Mouse (Mus musculus) limb, embryonic 13.5 days (tissue): ENCODE measurements at regions not wholly inside any gene's neighbourhood (a gene's known extent, or its start where the extent isn't known, plus 50 kb on each side); places are given as distances from the start of the nearest gene placed in this dataset.

Experiments used
- ATAC-seq: fragments of 200-750 bp; cut with Nextera tagmentation; 2 replicates; pipeline ENCODE4 v1.8.0; 2017; ENCODE audit warnings: low read depth, moderate number of reproducible peaks, moderate TSS enrichment; ENCODE audit not compliant: low FRiP score
- H3K27ac ChIP-seq: fragments of 300-500 bp; sonication (generic); 2 replicates; pipeline ENCODE4 v1.5.1; 2015; ENCODE audit warnings: inconsistent platforms, mild to moderate bottlenecking, moderate library complexity
- H3K27me3 ChIP-seq: fragments of 300-500 bp; sonication (generic); 2 replicates; pipeline ENCODE4 v1.6.1; 2015; ENCODE audit warnings: mild to moderate bottlenecking, inconsistent platforms
- H3K36me3 ChIP-seq: fragments of 300-500 bp; sonication (generic); 2 replicates; pipeline ENCODE4 v1.6.1; 2015; ENCODE audit warnings: inconsistent platforms, mild to moderate bottlenecking, moderate library complexity
- H3K4me1 ChIP-seq: fragments of 300-500 bp; sonication (generic); 2 replicates; pipeline ENCODE4 v1.6.1; 2015; ENCODE audit warnings: inconsistent platforms
- H3K4me2 ChIP-seq: fragments of 300-500 bp; sonication (generic); replicated peaks from 2 replicates; pipeline ENCODE4 v1.6.1; 2015; ENCODE audit warnings: inconsistent platforms, mild to moderate bottlenecking, moderate library complexity
- H3K4me3 ChIP-seq: fragments of 300-500 bp; sonication (generic); 2 replicates; pipeline ENCODE4 v1.5.1; 2015; ENCODE audit warnings: moderate library complexity, mild to moderate bottlenecking, inconsistent platforms
- H3K9ac ChIP-seq: fragments of 300-500 bp; sonication (generic); 2 replicates; pipeline ENCODE4 v1.6.1; 2015; ENCODE audit warnings: mild to moderate bottlenecking, inconsistent platforms
- H3K9me3 ChIP-seq: fragments of 300-500 bp; sonication (generic); 2 replicates; pipeline ENCODE4 v1.6.1; 2016; ENCODE audit warnings: inconsistent platforms
- WGBS: fragments of 180-500 bp; shearing (Covaris S2); methylation state at CpG from one replicate; pipeline ENCODE4 v1.1.7; 2015; 5-methylcytosine and 5-hydroxymethylcytosine counted together

DNA sequence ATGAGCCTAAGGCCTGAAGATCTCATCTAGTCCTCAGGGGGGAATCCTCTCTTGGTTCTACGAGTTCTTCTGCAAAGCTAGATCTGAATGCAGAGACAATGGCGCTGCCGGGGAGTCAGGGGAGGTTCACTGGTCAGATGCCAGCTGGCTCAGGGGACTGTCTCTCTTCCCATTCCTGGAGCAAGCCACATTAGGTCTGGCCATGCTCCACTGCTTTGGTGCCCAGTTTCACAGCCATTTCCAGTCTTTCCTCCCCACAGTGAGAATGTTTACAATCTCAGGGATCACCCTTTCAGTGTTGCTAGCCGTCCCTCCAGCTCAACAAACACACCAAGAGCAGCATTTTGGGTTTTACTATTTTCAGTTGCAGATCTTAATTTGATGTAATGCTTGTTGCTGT lies 233.7 kb upstream of the Cdh11 start:
- H3K9me3 ChIP-seq: no peaks in the 10 kb centered on the region
- H3K4me2 ChIP-seq: no peak overlapping the region
- no peak overlapping the region for H3K9ac ChIP-seq
- H3K4me3 ChIP-seq: no peak overlapping the region
- no peak for ATAC-seq
- no peak overlapping the region for H3K27ac ChIP-seq
- 0 out of 2 replicates have a peak, but pooled peaks cover 4% of the 10 kb centered on the region for H3K4me1 ChIP-seq
- no peaks in the 10 kb centered on the region for H3K36me3 ChIP-seq
- no peaks in the 10 kb centered on the region for H3K27me3 ChIP-seq
- 78% methylated on average over 4 of the region's 4 CpGs for WGBS

DNA sequence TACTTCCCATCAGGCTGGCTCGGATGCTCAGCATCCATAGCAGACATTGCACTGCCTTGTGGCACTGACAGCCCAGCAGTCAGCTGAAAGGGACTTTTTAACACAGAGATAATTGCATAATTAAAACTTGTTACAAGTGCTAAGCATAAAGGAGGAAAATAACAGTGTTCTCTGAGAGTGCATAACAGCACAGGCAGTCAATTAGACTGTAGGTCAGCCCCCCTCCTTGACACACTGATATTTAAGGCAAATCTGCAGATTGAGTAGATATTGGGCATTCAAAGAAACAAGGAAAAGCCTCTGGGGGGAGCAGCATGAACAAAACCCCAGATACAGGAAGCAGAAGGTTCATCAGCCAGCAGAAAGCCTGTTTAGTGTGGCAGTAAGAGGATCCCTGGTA lies 237.8 kb upstream of the Cdh11 start:
- ATAC-seq: no peak
- 59% methylated on average over 1 of the region's 1 CpGs for WGBS

DNA sequence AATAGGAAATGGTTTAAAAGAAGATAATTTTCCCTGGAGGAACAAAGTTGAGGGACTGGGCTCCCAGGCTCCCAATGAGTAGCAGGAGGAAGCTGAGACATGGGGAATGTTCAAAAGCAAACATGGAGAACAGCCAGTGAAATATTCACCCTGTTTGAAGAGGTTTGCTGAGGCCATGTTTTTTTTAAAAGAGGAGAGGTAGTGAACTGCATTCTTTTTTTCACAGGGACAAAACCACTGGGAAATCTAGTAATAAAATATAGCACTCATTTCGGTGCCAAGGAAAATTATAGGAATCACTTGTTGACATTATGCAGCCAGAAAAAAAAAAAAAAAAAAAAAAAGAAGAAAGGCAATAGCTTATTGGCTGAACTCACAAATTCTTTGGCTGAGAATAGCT lies 246.3 kb upstream of the Cdh11 start:
- no peak overlapping the region for H3K4me2 ChIP-seq
- WGBS: 62% methylated on average over 1 of the region's 1 CpGs

More for the DNA sequence above, 237.8 kb upstream of the Cdh11 start:
- H3K4me1 ChIP-seq: 0 out of 2 replicates have a peak, but pooled peaks cover 4% of the 10 kb centered on the region
- H3K9ac ChIP-seq: no peak overlapping the region
- no peaks in the 10 kb centered on the region for H3K36me3 ChIP-seq
- H3K9me3 ChIP-seq: no peaks in the 10 kb centered on the region
- no peak overlapping the region for H3K4me3 ChIP-seq
- no peaks in the 10 kb centered on the region for H3K27me3 ChIP-seq
- no peak overlapping the region for H3K27ac ChIP-seq
- H3K4me2 ChIP-seq: no peak overlapping the region

DNA sequence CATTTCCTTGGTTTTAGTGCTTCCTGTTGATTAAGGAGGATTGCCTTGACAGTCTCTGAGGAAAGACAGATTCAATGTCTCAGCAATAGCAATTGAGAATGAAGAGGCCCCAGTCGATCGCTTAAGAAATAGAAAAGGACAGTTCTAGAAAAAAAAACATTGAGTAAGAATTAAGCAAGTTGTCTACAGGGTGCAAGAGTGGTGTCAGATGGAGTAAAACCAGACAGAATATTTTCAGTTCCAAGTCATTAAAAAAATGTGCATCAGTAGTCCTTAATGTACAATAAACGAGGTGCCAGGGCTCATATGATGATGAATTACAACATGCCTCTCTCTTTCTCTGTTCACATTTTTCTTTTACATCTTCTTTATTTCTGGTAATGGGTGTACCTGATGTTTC lies 248.5 kb upstream of the Cdh11 start:
- H3K27me3 ChIP-seq: no peaks in the 10 kb centered on the region
- no peak overlapping the region for H3K4me3 ChIP-seq
- H3K36me3 ChIP-seq: no peaks in the 10 kb centered on the region
- H3K27ac ChIP-seq: no peak overlapping the region
- H3K4me2 ChIP-seq: no peak overlapping the region
- no peaks in the 10 kb centered on the region for H3K4me1 ChIP-seq
- H3K9me3 ChIP-seq: no peaks in the 10 kb centered on the region
- H3K9ac ChIP-seq: no peak overlapping the region
- ATAC-seq: no peak
- WGBS: 38% methylated on average over 3 of the region's 3 CpGs

More for the DNA sequence above, 246.3 kb upstream of the Cdh11 start:
- Histone ChIP-seq H3K27ac (no peak overlapping the region), H3K27me3 (no peaks in the 10 kb centered on the region), H3K4me1 (no peaks in the 10 kb centered on the region), H3K36me3 (no peaks in the 10 kb centered on the region), H3K9me3 (no peaks in the 10 kb centered on the region), H3K9ac (no peak overlapping the region), H3K4me3 (no peak overlapping the region)
- 0 out of 2 replicates have a peak, but pooled peaks have one; percentile 24 for ATAC-seq

DNA sequence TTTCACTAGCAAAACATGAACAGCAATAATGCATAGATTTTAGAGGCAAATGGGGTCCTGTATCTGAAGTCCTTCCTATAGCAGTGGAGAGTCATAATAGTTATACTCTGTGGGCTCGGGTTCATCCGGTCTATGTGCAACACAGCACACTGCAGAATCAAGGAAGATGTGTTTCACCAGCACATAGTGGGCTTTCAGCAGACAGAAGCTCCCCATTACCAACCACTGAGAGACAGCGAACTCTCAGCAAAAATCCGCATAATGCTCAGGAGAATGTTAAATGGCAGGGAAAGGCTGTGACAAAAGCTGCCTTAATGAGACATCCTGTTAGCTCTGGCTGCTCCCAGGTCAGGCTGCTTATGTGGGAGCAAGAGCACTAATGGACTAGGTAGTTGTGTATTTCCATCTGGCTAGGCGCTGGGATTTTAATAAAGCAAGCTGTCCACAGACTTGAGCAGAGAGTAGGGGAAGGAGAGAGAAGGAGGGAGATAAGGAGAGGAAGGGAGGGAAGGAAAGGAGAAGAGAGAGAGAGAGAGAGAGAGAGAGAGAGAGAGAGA lies 286.7 kb upstream of the Cdh11 start:
- H3K27ac ChIP-seq: no peak overlapping the region
- WGBS: 71% methylated on average over 5 of the region's 5 CpGs

DNA sequence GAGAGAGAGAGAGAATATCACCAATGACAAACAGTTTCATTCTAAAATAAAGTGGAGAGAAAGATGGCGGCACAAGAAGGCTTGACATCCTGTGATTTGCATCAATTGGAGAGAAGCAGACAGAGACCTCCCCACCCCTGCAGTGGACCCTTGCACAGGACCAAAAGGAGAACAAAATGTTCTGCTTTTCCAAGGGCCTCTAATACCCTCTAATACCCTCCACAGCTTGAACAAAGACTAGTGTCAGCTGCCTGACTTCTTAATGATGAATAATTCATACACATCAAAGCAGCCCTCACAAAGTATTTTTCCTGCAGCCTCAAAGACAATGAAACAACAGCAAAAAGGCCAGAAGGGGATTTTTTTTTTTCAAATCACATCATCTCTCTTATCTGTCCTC lies 287.2 kb upstream of the Cdh11 start:
- ATAC-seq: no peak
- H3K27me3 ChIP-seq: no peaks in the 10 kb centered on the region
- H3K4me1 ChIP-seq: peaks cover 4% of the 10 kb centered on the region; the same call in 1 of the 2 replicates
- H3K9ac ChIP-seq: no peak overlapping the region
- no peak overlapping the region for H3K4me2 ChIP-seq
- H3K27ac ChIP-seq: no peak overlapping the region
- H3K36me3 ChIP-seq: no peaks in the 10 kb centered on the region
- WGBS: 84% methylated on average over 1 of the region's 1 CpGs
- no peaks in the 10 kb centered on the region for H3K9me3 ChIP-seq
- no peak overlapping the region for H3K4me3 ChIP-seq

More for the DNA sequence above, 286.7 kb upstream of the Cdh11 start:
- Histone ChIP-seq H3K9me3 (no peaks in the 10 kb centered on the region), H3K9ac (no peak overlapping the region), H3K4me3 (no peak overlapping the region), H3K27me3 (no peaks in the 10 kb centered on the region), H3K36me3 (no peaks in the 10 kb centered on the region), H3K4me1 (no peaks in the 10 kb centered on the region), H3K4me2 (no peak overlapping the region)
- ATAC-seq: no peak

DNA sequence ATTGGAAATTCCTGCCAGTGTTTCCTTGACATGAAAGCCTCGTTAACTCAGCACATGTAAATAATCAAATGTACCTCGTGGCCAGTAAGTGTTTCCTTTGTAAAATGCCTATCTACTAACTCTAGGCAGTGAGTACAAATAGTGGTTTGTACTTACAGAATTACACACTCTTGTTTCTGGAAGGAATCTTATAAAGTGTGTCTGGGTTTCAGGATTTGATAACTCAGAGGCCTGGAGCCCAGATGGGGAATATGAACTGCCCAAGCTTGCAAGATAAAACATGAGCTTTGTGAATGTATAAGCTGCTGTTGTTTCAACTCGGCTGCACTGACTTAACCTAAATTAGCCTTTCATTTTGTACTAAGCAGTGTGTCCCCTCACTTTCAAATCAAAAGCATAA lies 293.1 kb upstream of the Cdh11 start:
- H3K9ac ChIP-seq: no peak overlapping the region
- H3K4me3 ChIP-seq: no peak overlapping the region
- peaks cover 14% of the 10 kb centered on the region; the same call in 1 of the 2 replicates for H3K4me1 ChIP-seq
- H3K27me3 ChIP-seq: no peaks in the 10 kb centered on the region
- H3K36me3 ChIP-seq: no peaks in the 10 kb centered on the region
- 0 out of 2 replicates have a peak overlapping the region, but pooled peaks have one; percentile 9 for H3K4me2 ChIP-seq
- peak overlapping the region; percentile 49; the same call in 1 of the 2 replicates for H3K27ac ChIP-seq
- H3K9me3 ChIP-seq: no peaks in the 10 kb centered on the region
- ATAC-seq: peak; percentile 61; the same call in 1 of the 2 replicates
- 9% methylated on average over 3 of the region's 3 CpGs for WGBS

DNA sequence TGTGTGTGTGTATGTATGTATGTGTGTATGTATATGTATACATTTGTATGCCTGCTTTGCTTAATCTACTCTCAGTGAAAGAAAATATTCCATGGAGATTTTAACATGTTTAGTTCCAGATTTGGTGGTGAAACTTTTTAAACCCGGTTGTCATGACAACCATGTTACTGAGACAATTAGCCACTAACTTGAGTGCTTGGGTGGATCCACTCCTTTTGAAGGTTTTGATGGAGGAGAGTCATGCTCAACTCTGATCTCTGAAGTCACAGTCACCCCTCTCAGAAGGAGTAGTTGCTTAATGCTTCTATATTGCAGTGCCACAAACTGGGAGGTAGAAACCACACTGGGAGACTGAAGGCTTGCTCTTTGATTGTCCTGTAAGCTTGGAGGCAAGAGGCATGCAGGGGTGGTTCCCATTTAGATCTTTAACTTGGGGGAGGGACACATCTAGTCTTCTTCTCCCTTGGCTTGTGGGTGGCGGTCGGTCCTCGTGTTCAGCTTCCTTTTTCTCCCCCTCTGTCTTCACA lies 301.6 kb upstream of the Cdh11 start:
- Histone ChIP-seq H3K4me2 (no peak overlapping the region), H3K36me3 (no peaks in the 10 kb centered on the region), H3K9ac (no peak overlapping the region), H3K27me3 (no peaks in the 10 kb centered on the region), H3K4me1 (no peaks in the 10 kb centered on the region), H3K4me3 (no peak overlapping the region), H3K27ac (no peak overlapping the region), H3K9me3 (no peaks in the 10 kb centered on the region)
- ATAC-seq: no peak
- WGBS: 82% methylated on average over 4 of the region's 4 CpGs

DNA sequence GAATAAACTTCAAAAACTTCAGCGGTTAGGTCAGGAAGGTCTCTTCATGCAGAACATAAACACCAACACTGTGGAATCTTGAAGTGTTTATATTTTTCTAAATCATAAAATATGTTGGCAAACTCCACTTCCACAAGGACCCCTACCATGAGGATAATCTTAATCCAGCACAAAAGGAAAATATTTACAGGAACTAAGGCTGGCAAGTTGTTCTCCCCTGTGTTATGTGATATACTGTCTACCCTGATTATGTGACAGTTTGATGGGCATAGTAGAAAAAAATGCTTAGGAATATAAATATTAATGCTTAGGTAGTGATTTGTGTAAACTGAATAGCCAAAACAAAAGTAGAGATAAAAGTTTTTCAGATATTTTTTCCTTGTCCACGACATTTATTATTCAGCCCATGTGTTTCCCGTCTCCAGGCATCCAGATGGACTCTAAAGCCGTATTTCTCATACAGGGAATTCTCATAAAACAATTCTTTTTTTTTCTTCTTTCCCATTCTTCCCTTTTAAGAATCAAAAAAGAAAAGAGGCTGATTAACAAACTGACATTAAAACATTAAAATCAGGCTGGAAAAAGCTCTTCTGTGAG lies 311.2 kb upstream of the Cdh11 start:
- H3K9me3 ChIP-seq: no peaks in the 10 kb centered on the region
- 46% methylated on average over 4 of the region's 4 CpGs for WGBS
- no peaks in the 10 kb centered on the region for H3K36me3 ChIP-seq
- H3K4me1 ChIP-seq: no peaks in the 10 kb centered on the region
- no peak overlapping the region for H3K27ac ChIP-seq
- H3K27me3 ChIP-seq: no peaks in the 10 kb centered on the region
- H3K9ac ChIP-seq: no peak overlapping the region
- H3K4me2 ChIP-seq: no peak overlapping the region
- no peak; the same call in 1 of the 2 replicates for ATAC-seq
- H3K4me3 ChIP-seq: no peak overlapping the region

DNA sequence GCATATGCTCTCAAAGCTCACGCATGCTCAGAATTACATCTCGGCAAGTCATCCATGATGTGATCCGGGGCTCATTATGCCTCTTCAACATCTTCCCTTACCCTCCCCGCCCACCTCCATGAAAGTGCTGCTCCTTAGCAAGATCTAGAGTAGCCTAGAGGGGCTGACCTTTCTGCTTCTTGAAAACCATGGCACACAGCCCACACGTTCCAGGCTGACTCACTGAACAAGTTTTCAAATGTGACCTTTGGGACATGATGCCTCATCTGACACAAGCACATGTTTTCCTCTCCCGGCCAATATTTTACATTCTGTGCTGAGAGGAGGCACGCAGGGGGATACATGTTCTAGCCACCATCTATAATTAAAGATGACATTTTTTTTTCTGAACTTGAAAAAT lies 340.1 kb upstream of the Cdh11 start:
- H3K9me3 ChIP-seq: no peaks in the 10 kb centered on the region
- H3K4me1 ChIP-seq: no peaks in the 10 kb centered on the region
- no peak overlapping the region for H3K27ac ChIP-seq
- H3K4me2 ChIP-seq: no peak overlapping the region
- H3K36me3 ChIP-seq: no peaks in the 10 kb centered on the region
- WGBS: 78% methylated on average over 7 of the region's 7 CpGs
- no peak overlapping the region for H3K4me3 ChIP-seq
- no peak overlapping the region for H3K9ac ChIP-seq
- ATAC-seq: no peak
- H3K27me3 ChIP-seq: no peaks in the 10 kb centered on the region

DNA sequence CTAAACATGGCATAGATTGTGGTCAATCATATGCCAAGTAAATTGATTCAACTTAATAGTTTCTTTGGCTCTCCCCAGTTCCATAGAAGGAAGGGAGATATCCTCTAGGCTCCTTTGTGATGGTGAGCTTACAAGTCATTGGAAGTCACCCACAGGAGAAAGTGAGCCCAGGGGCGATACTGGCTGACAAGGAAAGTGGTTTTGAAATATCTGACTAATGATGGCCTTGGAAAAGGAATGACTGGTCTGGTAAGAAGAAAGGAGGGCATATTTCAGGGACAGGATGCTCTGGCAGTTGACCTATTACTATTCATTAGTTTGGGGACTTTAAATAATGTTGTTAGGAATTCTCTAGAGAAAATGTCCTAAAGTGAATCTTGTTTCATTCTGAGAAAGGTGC lies 352.7 kb upstream of the Cdh11 start:
- Histone ChIP-seq H3K4me3 (no peak overlapping the region), H3K9ac (no peak overlapping the region), H3K4me2 (no peak overlapping the region), H3K27ac (no peak overlapping the region), H3K4me1 (no peaks in the 10 kb centered on the region), H3K9me3 (no peaks in the 10 kb centered on the region), H3K27me3 (no peaks in the 10 kb centered on the region), H3K36me3 (no peaks in the 10 kb centered on the region)
- ATAC-seq: no peak
- 62% methylated on average over 1 of the region's 1 CpGs for WGBS

DNA sequence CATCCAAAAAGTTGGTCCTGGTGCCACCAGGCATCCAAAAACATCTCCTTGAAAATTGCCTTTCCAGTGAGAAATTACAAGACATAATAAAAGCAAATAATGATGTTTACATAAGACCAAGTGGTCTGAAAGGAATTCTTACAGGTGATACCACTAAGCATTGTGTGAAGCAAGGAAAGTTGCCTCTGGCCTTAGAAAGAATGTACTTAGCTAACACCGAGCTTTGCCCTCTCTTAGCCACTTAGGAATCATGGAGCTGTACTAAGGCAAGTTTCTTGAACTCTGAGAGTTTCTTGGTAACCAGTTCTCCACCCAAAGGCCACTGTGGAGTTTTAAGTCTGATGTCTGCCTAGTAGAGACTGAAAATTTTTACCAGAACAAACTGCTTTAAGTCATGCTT lies 359.4 kb upstream of the Cdh11 start:
- Histone ChIP-seq H3K9ac (no peak overlapping the region), H3K4me2 (no peak overlapping the region), H3K9me3 (no peaks in the 10 kb centered on the region), H3K27ac (no peak overlapping the region), H3K27me3 (no peaks in the 10 kb centered on the region), H3K4me3 (no peak overlapping the region), H3K4me1 (peaks cover 27% of the 10 kb centered on the region), H3K36me3 (no peaks in the 10 kb centered on the region)
- no peak for ATAC-seq
- 59% methylated on average over 1 of the region's 1 CpGs for WGBS

DNA sequence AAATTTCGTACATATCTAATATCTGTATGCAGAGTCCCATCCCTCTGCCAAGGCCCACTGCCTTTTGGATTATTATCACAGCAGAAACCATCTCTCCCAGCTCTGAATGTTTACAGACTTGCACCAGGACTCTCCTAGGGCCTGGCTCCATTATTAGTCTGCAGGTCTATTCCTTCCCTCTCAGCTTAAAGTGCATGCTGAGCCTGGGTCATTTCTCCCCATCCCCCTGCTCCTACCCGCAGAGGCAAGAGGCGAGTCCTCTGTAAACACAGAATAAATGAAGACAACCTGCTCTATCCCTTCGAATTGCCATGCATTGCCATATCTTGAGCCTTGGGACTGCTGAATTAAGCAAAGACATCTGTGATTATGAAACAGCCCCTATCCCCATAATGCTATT lies 362.6 kb upstream of the Cdh11 start:
- 47% methylated on average over 4 of the region's 4 CpGs for WGBS
- no peak overlapping the region for H3K4me2 ChIP-seq
- peaks cover 27% of the 10 kb centered on the region for H3K4me1 ChIP-seq
- ATAC-seq: no peak
- H3K4me3 ChIP-seq: no peak overlapping the region
- no peaks in the 10 kb centered on the region for H3K27me3 ChIP-seq
- H3K9ac ChIP-seq: no peak overlapping the region
- no peaks in the 10 kb centered on the region for H3K9me3 ChIP-seq
- no peaks in the 10 kb centered on the region for H3K36me3 ChIP-seq
- no peak overlapping the region for H3K27ac ChIP-seq
